Mouse (Mus musculus) G1E (cell line): Measurements from ENCODE around the gene Hrh2. TPM values are rescaled to one million over a fixed set of nuclear protein-coding genes. Genes with fewer than 3 reads are reported as not detected.

Source experiments
- ATAC-seq: 2 replicates; pipeline ENCODE4 v1.8.0; 2016; ENCODE audit warnings: mild to moderate bottlenecking; ENCODE audit not compliant: insufficient number of reproducible peaks, poor library complexity, low FRiP score, severe bottlenecking; ENCODE audit errors: extremely low read depth
- DNase-seq: peaks from one replicate; pipeline ENCODE4 v3.0.0; 2012; ENCODE audit warnings: low spot score
- H3K27me3 ChIP-seq: 2 replicates; pipeline ENCODE4 v1.6.1; 2012; ENCODE audit warnings: mild to moderate bottlenecking, low read length, inconsistent platforms; ENCODE audit not compliant: insufficient read depth
- H3K36me3 ChIP-seq: replicated peaks from 2 replicates; pipeline ENCODE3; 2012; ENCODE audit warnings: mild to moderate bottlenecking, inconsistent platforms
- H3K4me1 ChIP-seq: 2 replicates; pipeline ENCODE4 v1.6.1; 2012; ENCODE audit warnings: low read depth, low read length, inconsistent platforms, mixed read lengths; ENCODE audit not compliant: insufficient read depth
- H3K4me3 ChIP-seq: 2 replicates; pipeline ENCODE4 v1.5.1; 2012; ENCODE audit warnings: low read depth, mild to moderate bottlenecking, inconsistent platforms, low read length, moderate library complexity, mixed read lengths
- H3K9me3 ChIP-seq: replicated peaks from 2 replicates; pipeline ENCODE4 v1.6.1; 2012; ENCODE audit warnings: inconsistent platforms
- CTCF ChIP-seq: IDR thresholded peaks from 2 replicates; pipeline ENCODE4 v1.5.1; 2012; ENCODE audit warnings: low read depth, low read length, inconsistent platforms, mixed read lengths
- GATA1 ChIP-seq: IDR thresholded peaks from 2 replicates; pipeline ENCODE4 v1.6.1; 2012; ENCODE audit warnings: borderline replicate concordance, low read length, inconsistent platforms, mixed read lengths
- GATA2 ChIP-seq: IDR thresholded peaks from 2 replicates; pipeline ENCODE4 v1.6.1; 2012; ENCODE audit warnings: low read depth, low read length, inconsistent platforms, borderline replicate concordance
- POLR2AphosphoS5 ChIP-seq: IDR thresholded peaks from 2 replicates; pipeline ENCODE4 v1.6.1; 2012; ENCODE audit warnings: low read depth, low read length, inconsistent platforms; ENCODE audit not compliant: insufficient replicate concordance
- TAL1 ChIP-seq: conservative IDR thresholded peaks from 2 replicates; pipeline ENCODE4 v1.6.1; 2012; ENCODE audit warnings: low read depth, low read length, inconsistent platforms, mixed read lengths
- polyA plus RNA-seq: library from polyadenylated mRNA; stranded (reverse); fragments of >175 nt; gene quantifications from 2 replicates; pipeline ENCODE4 v1.2.3, GENCODE M21; 2012
- total RNA-seq, 2 experiments: library from RNA; stranded (forward) in 1 of 2; stranded (reverse) in 1 of 2; fragments of 200-1000 nt in 1 of 2; fragments of >200 nt in 1 of 2; fragmentation: Nextera tagmentation in 1 of 2; gene quantifications; 2 replicates each; pipeline ENCODE4 v1.2.3; 2014 to 2017

Hrh2 gene
- total and polyA plus RNA-seq, 3 experiments: 0.05 TPM; not detected in 2

DNA sequence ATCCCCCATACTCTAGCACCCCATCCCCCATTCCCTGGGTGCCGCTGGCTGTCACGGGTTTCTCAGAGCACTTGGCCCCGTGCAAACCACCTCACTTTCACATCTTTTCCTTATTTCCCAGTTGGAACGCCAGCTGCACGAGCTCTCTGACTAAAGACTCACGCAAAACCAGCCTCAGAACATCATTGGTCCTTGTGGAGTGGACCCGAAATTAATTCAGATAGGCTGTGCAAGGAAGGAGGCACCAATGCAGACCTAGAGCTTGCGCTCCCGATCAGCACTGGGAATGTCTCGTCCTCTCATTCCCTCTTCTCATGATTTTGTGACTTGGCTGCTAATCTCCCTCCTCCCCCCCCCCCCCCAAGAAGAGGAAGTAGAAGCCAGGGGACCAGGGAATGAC lies 20.6 kb upstream of the Hrh2 start:
- no peak for ATAC-seq
- Histone ChIP-seq H3K9me3 (peaks cover 33% of the 10 kb centered on the region), H3K27me3 (no peaks in the 10 kb centered on the region)

DNA sequence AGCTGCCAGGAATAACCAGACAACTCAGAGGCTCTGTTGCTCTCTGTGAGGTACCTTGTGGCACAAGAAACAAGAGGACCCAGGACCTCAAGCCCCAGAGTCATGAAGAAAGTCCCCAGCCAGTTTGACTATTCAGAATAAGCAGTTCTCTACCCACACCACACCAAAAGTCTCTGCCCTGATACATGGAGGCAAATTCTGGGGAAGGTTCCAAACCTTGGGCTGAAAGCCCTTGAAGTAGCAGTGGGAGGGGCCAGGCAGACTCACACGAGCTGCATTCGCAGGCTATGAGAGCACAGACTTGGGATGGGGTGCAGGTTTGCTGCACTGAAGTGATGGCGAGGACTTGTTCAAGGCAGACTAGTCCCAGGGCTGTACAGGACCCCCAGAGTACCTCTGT lies 20.2 kb upstream of the Hrh2 start:
- H3K4me3 ChIP-seq: no peak overlapping the region
- no peaks in the 10 kb centered on the region for H3K27me3 ChIP-seq
- ATAC-seq (no peak), DNase-seq (no peak)
- no peaks in the 10 kb centered on the region for H3K36me3 ChIP-seq
- TF ChIP-seq TAL1 (no peak), GATA1 (no peak), GATA2 (no peak), POLR2AphosphoS5 (no peak), CTCF (no peak)
- peaks cover 33% of the 10 kb centered on the region for H3K9me3 ChIP-seq
- no peaks in the 10 kb centered on the region for H3K4me1 ChIP-seq

More for the DNA sequence above, 20.6 kb upstream of the Hrh2 start:
- Histone ChIP-seq H3K4me1 (no peaks in the 10 kb centered on the region), H3K4me3 (no peak overlapping the region), H3K36me3 (no peaks in the 10 kb centered on the region)
- TF ChIP-seq GATA2: no peak
- TF ChIP-seq GATA1: no peak
- TF ChIP-seq TAL1: no peak
- TF ChIP-seq CTCF: no peak
- TF ChIP-seq POLR2AphosphoS5: no peak
- no peak for DNase-seq

DNA sequence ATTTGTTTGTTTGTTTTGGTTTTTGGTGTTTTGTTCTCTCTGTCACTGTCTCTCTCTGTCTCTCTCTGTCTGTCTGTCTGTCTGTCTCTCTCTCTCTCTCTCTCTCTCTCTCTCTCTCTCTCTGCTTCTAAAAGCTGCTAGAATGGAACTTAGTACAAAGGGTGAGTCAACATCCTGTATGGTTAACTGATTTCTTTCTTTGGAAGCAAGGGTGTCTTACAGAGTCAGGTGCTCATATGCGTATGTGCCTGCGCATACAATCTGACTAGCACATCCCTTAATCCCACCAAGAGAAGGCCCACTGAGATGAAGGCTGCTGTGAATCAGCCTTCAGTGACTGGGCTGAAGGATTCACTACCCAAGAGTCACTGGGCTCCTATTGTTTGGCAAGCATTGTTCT lies 18.0 kb upstream of the Hrh2 start:
- no peaks in the 10 kb centered on the region for H3K4me1 ChIP-seq
- H3K9me3 ChIP-seq: peaks cover 36% of the 10 kb centered on the region
- no peak overlapping the region for H3K4me3 ChIP-seq
- no peak for DNase-seq
- ATAC-seq: no peak
- no peaks in the 10 kb centered on the region for H3K36me3 ChIP-seq
- TF ChIP-seq TAL1 (no peak), GATA2 (no peak), GATA1 (no peak), POLR2AphosphoS5 (no peak), CTCF (no peak)
- H3K27me3 ChIP-seq: no peaks in the 10 kb centered on the region

DNA sequence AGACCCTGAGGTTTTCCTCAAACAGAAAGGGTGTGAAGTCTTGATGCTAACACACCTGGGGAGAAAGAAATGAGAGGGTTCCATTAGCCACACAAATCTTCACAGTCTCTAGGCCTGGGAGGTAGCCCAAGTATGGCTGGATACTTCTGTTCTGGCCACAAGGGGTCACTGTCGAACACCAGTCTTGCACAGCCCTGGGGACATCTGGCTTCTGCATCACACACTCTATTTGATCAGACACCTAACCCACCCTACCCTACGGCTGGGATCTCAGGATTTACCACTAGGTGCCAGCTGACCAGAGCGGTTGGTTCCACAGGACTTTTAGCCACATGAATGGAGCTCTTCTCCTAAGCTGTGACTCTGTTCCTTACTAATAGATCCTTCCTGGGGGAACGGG lies 17.2 kb upstream of the Hrh2 start:
- H3K9me3 ChIP-seq: peaks cover 36% of the 10 kb centered on the region
- DNase-seq (no peak), ATAC-seq (no peak)
- no peak for TF ChIP-seq GATA1
- no peak for TF ChIP-seq CTCF
- TF ChIP-seq TAL1: no peak
- TF ChIP-seq GATA2: no peak
- TF ChIP-seq POLR2AphosphoS5: no peak
- no peak overlapping the region for H3K4me3 ChIP-seq
- H3K27me3 ChIP-seq: no peaks in the 10 kb centered on the region
- H3K36me3 ChIP-seq: no peaks in the 10 kb centered on the region
- no peaks in the 10 kb centered on the region for H3K4me1 ChIP-seq

DNA sequence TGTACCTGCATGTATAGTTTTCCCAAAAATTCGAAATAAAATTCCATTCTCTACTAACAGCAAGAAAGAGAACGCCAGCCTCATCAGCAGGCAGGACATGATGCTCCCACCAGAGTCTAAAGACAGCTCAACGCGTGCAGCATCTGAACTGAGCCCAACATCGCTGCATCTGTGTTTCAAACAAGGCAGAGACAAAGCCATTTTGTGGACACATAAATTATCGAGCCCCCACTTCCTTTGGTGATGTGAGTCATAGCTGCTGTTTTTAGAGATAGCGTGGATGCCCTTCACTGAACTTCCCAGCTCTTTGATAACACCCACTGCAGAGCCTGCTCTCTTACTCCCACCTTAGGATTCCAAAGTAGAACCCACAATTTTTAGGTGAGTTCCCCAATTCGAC lies 16.5 kb upstream of the Hrh2 start:
- Histone ChIP-seq H3K27me3 (no peaks in the 10 kb centered on the region), H3K4me1 (no peaks in the 10 kb centered on the region), H3K9me3 (peaks cover 42% of the 10 kb centered on the region), H3K36me3 (no peaks in the 10 kb centered on the region), H3K4me3 (no peak overlapping the region)
- no peak for TF ChIP-seq GATA1
- no peak for TF ChIP-seq TAL1
- TF ChIP-seq POLR2AphosphoS5: no peak
- no peak for TF ChIP-seq GATA2
- TF ChIP-seq CTCF: no peak
- ATAC-seq: no peak
- DNase-seq: no peak

DNA sequence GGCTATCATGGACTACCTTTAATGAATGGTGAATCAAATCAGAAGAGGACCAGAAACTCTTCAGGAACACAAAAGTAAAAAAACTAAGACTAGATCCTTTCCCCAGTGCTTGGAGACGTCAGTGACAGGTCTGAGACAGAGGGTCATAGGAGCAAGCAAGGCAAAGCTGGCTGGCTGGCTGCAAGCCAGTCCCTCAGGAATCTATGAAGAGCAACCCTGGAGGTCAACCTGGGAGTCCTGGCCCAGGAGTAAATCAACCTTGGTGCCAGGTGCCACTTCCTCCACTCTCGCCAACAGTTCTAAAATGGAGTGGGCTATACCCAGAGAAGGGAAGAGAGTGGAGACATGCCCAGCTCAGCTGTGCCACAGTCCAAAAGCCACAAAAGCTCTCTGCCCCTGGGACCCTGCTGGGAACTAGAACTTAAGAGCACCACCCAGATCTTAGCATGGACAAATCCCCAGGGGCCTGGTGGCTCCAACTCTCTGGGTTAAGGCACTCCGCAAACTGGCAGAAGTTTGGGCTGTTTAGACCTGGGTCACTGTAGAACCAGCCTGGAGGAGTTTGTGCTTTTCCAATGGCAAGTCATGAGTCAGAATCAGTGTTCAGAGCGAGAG lies 15.4 kb upstream of the Hrh2 start:
- H3K36me3 ChIP-seq: no peaks in the 10 kb centered on the region
- H3K4me1 ChIP-seq: no peaks in the 10 kb centered on the region
- H3K9me3 ChIP-seq: peaks cover 44% of the 10 kb centered on the region
- H3K27me3 ChIP-seq: no peaks in the 10 kb centered on the region
- TF ChIP-seq CTCF (no peak), GATA2 (no peak), TAL1 (no peak), POLR2AphosphoS5 (no peak), GATA1 (no peak)
- DNase-seq: no peak
- H3K4me3 ChIP-seq: no peak overlapping the region
- no peak for ATAC-seq
